Mouse (Mus musculus) layer of hippocampus, adult 2 months (tissue): ENCODE results near the gene Scamp1. TPM values are rescaled to one million over a fixed set of nuclear protein-coding genes. Genes with fewer than 3 reads are reported as not detected.

Experiments used
- DNase-seq, 2 experiments: peaks; one replicate each; pipeline ENCODE4 v3.0.0; 2022; ENCODE audit warnings: low spot score in 2 of 2
- H3K27ac ChIP-seq: fragments of 200-600 bp; 2 replicates; pipeline ENCODE4 v1.8.1; 2022
- H3K4me3 ChIP-seq: fragments of 200-600 bp; 2 replicates; pipeline ENCODE4 v1.8.1; 2022; ENCODE audit warnings: mild to moderate bottlenecking
- CTCF ChIP-seq: fragments of 200-600 bp; conservative IDR thresholded peaks from 2 replicates; pipeline ENCODE4 v1.8.1; 2022; ENCODE audit warnings: antibody characterized with exemption, mild to moderate bottlenecking, moderate library complexity
- total RNA-seq, 2 experiments: library from RNA; stranded (reverse); gene quantifications; 2 replicates each; pipeline ENCODE4 v1.2.3; 2021

Gene Scamp1
- total RNA-seq, 2 experiments from 2014 or later, result 168 TPM

- no peak for TF ChIP-seq CTCF
- DNase-seq, result no peak
- H3K4me3 ChIP-seq, result no peak overlapping the region
- H3K27ac ChIP-seq, result no peak overlapping the region
Measured at GRCm38 (mm10) chr13:94198616-94199015, 87.0 kb downstream of the Scamp1 start.

- Histone ChIP-seq H3K27ac (peak overlapping the region; percentile 23; the same call in 1 of the 2 replicates), H3K4me3 (no peak overlapping the region)
- TF ChIP-seq CTCF, result no peak
- no peak for DNase-seq
Measured at GRCm38 (mm10) chr13:94193227-94193626, 92.4 kb downstream of the Scamp1 start.

GRCm38 (mm10) chr13:94190386-94190785 is 95.3 kb downstream of the Scamp1 start:
- Histone ChIP-seq H3K27ac (no peak overlapping the region), H3K4me3 (no peak overlapping the region)
- TF ChIP-seq CTCF, result no peak
- DNase-seq, result no peak

- TF ChIP-seq CTCF, result no peak
- H3K4me3 ChIP-seq, result no peak overlapping the region
- no peak for DNase-seq
- H3K27ac ChIP-seq, result no peak overlapping the region
Measured at GRCm38 (mm10) chr13:94188200-94189086, 97.2 kb downstream of the Scamp1 start.

- no peak overlapping the region for H3K4me3 ChIP-seq
- no peak for DNase-seq
- no peak overlapping the region for H3K27ac ChIP-seq
- no peak for TF ChIP-seq CTCF
Measured at GRCm38 (mm10) chr13:94185631-94186030, 100.0 kb downstream of the Scamp1 start.

GRCm38 (mm10) chr13:94184726-94185456 is 100.8 kb downstream of the Scamp1 start:
- no peak for DNase-seq
- no peak overlapping the region for H3K4me3 ChIP-seq
- no peak for TF ChIP-seq CTCF
- H3K27ac ChIP-seq, result peak overlapping the region; percentile 62

GRCm38 (mm10) chr13:94183372-94184021 is 102.2 kb downstream of the Scamp1 start:
- DNase-seq, result no peak
- Histone ChIP-seq H3K4me3 (no peak overlapping the region), H3K27ac (0 out of 2 replicates have a peak overlapping the region, but pooled peaks have one; percentile 14)
- TF ChIP-seq CTCF, result no peak

- no peak overlapping the region for H3K4me3 ChIP-seq
Measured at GRCm38 (mm10) chr13:94182026-94182425, 103.6 kb downstream of the Scamp1 start.

GRCm38 (mm10) chr13:94180477-94181420 is 104.9 kb downstream of the Scamp1 start:
- TF ChIP-seq CTCF, result no peak
- DNase-seq, result no peak
- no peak overlapping the region for H3K27ac ChIP-seq
- no peak overlapping the region for H3K4me3 ChIP-seq

More at GRCm38 (mm10) chr13:94182026-94182425, 103.6 kb downstream of the Scamp1 start:
- DNase-seq, result no peak
- no peak overlapping the region for H3K27ac ChIP-seq
- TF ChIP-seq CTCF, result no peak

- DNase-seq, result peak; percentile 80 to 84
- no peak for TF ChIP-seq CTCF
- Histone ChIP-seq H3K27ac (peak overlapping the region; percentile 86), H3K4me3 (peak overlapping the region; percentile 40)
Measured at GRCm38 (mm10) chr13:94178401-94179040, 107.1 kb downstream of the Scamp1 start.

- TF ChIP-seq CTCF, result peak; percentile 82
- peak overlapping the region; percentile 71; the same call in 1 of the 2 replicates for H3K4me3 ChIP-seq
- peak overlapping the region; percentile 94; the same call in 1 of the 2 replicates for H3K27ac ChIP-seq
- DNase-seq, result peak in 1 of 2 experiments; percentile 64
Measured at GRCm38 (mm10) chr13:94177148-94177547, 108.5 kb downstream of the Scamp1 start.
